Mouse (Mus musculus) kidney, postnatal 0 days (tissue): ENCODE results near the gene Dlgap3. TPM values are rescaled to one million over a fixed set of nuclear protein-coding genes. Genes with fewer than 3 reads are reported as not detected.

Experiments
- ATAC-seq: fragments of 200-750 bp; cut with Nextera tagmentation; replicated peaks from 2 replicates; pipeline ENCODE4 v1.8.0; 2017; ENCODE audit warnings: low read depth, moderate number of reproducible peaks, moderate TSS enrichment, moderate library complexity; ENCODE audit not compliant: low FRiP score
- DNase-seq: peaks from one replicate; pipeline ENCODE4 v3.0.0-alpha.2; 2016; ENCODE audit warnings: low spot score
- H3K27ac ChIP-seq: fragments of 300-500 bp; sonication (generic); 2 replicates; pipeline ENCODE4 v1.5.1; 2014; ENCODE audit warnings: mild to moderate bottlenecking
- H3K27me3 ChIP-seq: fragments of 300-500 bp; sonication (generic); 2 replicates; pipeline ENCODE4 v1.6.1; 2014; ENCODE audit warnings: low read length, mixed read lengths; ENCODE audit not compliant: insufficient read depth
- H3K36me3 ChIP-seq: fragments of 300-500 bp; sonication (generic); 2 replicates; pipeline ENCODE4 v1.6.1; 2014; ENCODE audit warnings: low read length, mixed read lengths; ENCODE audit not compliant: insufficient read depth
- H3K4me1 ChIP-seq: fragments of 300-500 bp; sonication (generic); replicated peaks from 2 replicates; pipeline ENCODE4 v1.6.1; 2014; ENCODE audit warnings: antibody characterized with exemption, low read length, mixed read lengths; ENCODE audit not compliant: insufficient read depth
- H3K4me2 ChIP-seq: fragments of 300-500 bp; sonication (generic); 2 replicates; pipeline ENCODE4 v1.6.1; 2014; ENCODE audit warnings: mild to moderate bottlenecking, low read length, moderate library complexity, mixed read lengths
- H3K4me3 ChIP-seq: fragments of 300-500 bp; sonication (generic); replicated peaks from 2 replicates; pipeline ENCODE4 v1.5.1; 2014; ENCODE audit warnings: low read depth, low read length
- H3K9ac ChIP-seq: fragments of 300-500 bp; sonication (generic); 2 replicates; pipeline ENCODE4 v1.6.1; 2014; ENCODE audit warnings: low read depth, low read length
- H3K9me3 ChIP-seq: fragments of 300-500 bp; sonication (generic); replicated peaks from 2 replicates; pipeline ENCODE4 v1.6.1; 2016; ENCODE audit warnings: low read length, inconsistent platforms, mixed read lengths
- CTCF ChIP-seq: IDR thresholded peaks from 2 replicates; pipeline ENCODE4 v1.5.1; 2016; ENCODE audit warnings: antibody characterized with exemption, low read depth, mild to moderate bottlenecking, moderate library complexity
- WGBS: fragments of 180-500 bp; shearing (Covaris S2); extraction: QIAGEN DNeasy Blood & Tissue Kit; methylation state at CpG from one replicate; pipeline ENCODE4 v1.1.7; 2014; 5-methylcytosine and 5-hydroxymethylcytosine counted together
- polyA plus RNA-seq: library from polyadenylated mRNA; unstranded; fragments of >200 nt; fragmentation: Nextera tagmentation; extraction: Ambion mirVana; gene quantifications from 2 replicates; pipeline ENCODE4 v1.2.1, GENCODE M21; 2015

The Dlgap3 gene
- polyA plus RNA-seq, 1 experiment from 2014 or later, result 0.24 TPM

- Histone ChIP-seq H3K4me2 (no peak overlapping the region), H3K36me3 (no peaks in the 10 kb centered on the region), H3K9me3 (no peaks in the 10 kb centered on the region), H3K4me1 (no peaks in the 10 kb centered on the region), H3K4me3 (no peak overlapping the region), H3K27me3 (no peaks in the 10 kb centered on the region), H3K27ac (no peak overlapping the region), H3K9ac (no peak overlapping the region)
- no peak for ATAC-seq
- WGBS, result 50% methylated on average over 6 of the region's 6 CpGs
- no peak for DNase-seq
- TF ChIP-seq CTCF, result no peak
These were observed 30.5 kb upstream of the Dlgap3 start for GRCm38 (mm10) chr4:127138486-127138885.

- no peak overlapping the region for H3K4me2 ChIP-seq
- no peaks in the 10 kb centered on the region for H3K36me3 ChIP-seq
- H3K9ac ChIP-seq, result no peak overlapping the region
- no peaks in the 10 kb centered on the region for H3K27me3 ChIP-seq
- H3K4me3 ChIP-seq, result no peak overlapping the region
- H3K27ac ChIP-seq, result no peak overlapping the region
- H3K4me1 ChIP-seq, result no peaks in the 10 kb centered on the region
- H3K9me3 ChIP-seq, result no peaks in the 10 kb centered on the region
- 79% methylated on average over 13 of the region's 13 CpGs for WGBS
- ATAC-seq, result no peak
- DNase-seq, result no peak
- TF ChIP-seq CTCF, result no peak
These were observed 19.0 kb upstream of the Dlgap3 start for GRCm38 (mm10) chr4:127150031-127150430.

- no peaks in the 10 kb centered on the region for H3K4me1 ChIP-seq
- DNase-seq (no peak), ATAC-seq (no peak)
- no peak overlapping the region for H3K4me2 ChIP-seq
- H3K27me3 ChIP-seq, result no peaks in the 10 kb centered on the region
- no peak overlapping the region for H3K4me3 ChIP-seq
- TF ChIP-seq CTCF, result no peak
- H3K36me3 ChIP-seq, result no peaks in the 10 kb centered on the region
- H3K27ac ChIP-seq, result no peak overlapping the region
- no peaks in the 10 kb centered on the region for H3K9me3 ChIP-seq
- H3K9ac ChIP-seq, result no peak overlapping the region
- 39% methylated on average over 1 of the region's 1 CpGs for WGBS
These were observed 15.7 kb upstream of the Dlgap3 start for GRCm38 (mm10) chr4:127153345-127153744.

- Histone ChIP-seq H3K9me3 (no peaks in the 10 kb centered on the region), H3K27ac (no peak overlapping the region), H3K36me3 (no peaks in the 10 kb centered on the region), H3K4me2 (no peak overlapping the region), H3K9ac (no peak overlapping the region), H3K27me3 (no peaks in the 10 kb centered on the region), H3K4me3 (no peak overlapping the region), H3K4me1 (no peaks in the 10 kb centered on the region)
- ATAC-seq (no peak), DNase-seq (no peak)
- TF ChIP-seq CTCF, result peak; percentile 16; the same call in 1 of the 2 replicates
- 63% methylated on average over 5 of the region's 5 CpGs for WGBS
These were observed 13.2 kb upstream of the Dlgap3 start for GRCm38 (mm10) chr4:127155757-127156156.

GRCm38 (mm10) chr4:127157746-127158145 is 11.3 kb upstream of the Dlgap3 start:
- ATAC-seq, result no peak
- H3K4me2 ChIP-seq, result no peak overlapping the region
- no peak overlapping the region for H3K9ac ChIP-seq
- H3K36me3 ChIP-seq, result no peaks in the 10 kb centered on the region
- no peaks in the 10 kb centered on the region for H3K27me3 ChIP-seq
- no peaks in the 10 kb centered on the region for H3K9me3 ChIP-seq
- WGBS, result 90% methylated on average over 4 of the region's 4 CpGs
- H3K4me1 ChIP-seq, result no peaks in the 10 kb centered on the region
- no peak for DNase-seq
- TF ChIP-seq CTCF, result no peak
- H3K27ac ChIP-seq, result no peak overlapping the region
- no peak overlapping the region for H3K4me3 ChIP-seq

GRCm38 (mm10) chr4:127163926-127164325 is 5.1 kb upstream of the Dlgap3 start:
- Histone ChIP-seq H3K27me3 (peaks cover 17% of the 10 kb centered on the region; the same call in 1 of the 2 replicates), H3K4me2 (no peak overlapping the region), H3K4me1 (peaks cover 6% of the 10 kb centered on the region), H3K9me3 (no peaks in the 10 kb centered on the region), H3K36me3 (no peaks in the 10 kb centered on the region), H3K9ac (no peak overlapping the region), H3K4me3 (no peak overlapping the region), H3K27ac (no peak overlapping the region)
- ATAC-seq (no peak), DNase-seq (no peak)
- TF ChIP-seq CTCF, result no peak
- 47% methylated on average over 8 of the region's 8 CpGs for WGBS

- H3K27me3 ChIP-seq, result peaks cover 28% of the 10 kb centered on the region
These were observed 1.9 kb upstream of the Dlgap3 start for GRCm38 (mm10) chr4:127167096-127167495.

More at GRCm38 (mm10) chr4:127167096-127167495, 1.9 kb upstream of the Dlgap3 start:
- no peak for TF ChIP-seq CTCF
- Histone ChIP-seq H3K36me3 (no peaks in the 10 kb centered on the region), H3K9ac (no peak overlapping the region), H3K9me3 (no peaks in the 10 kb centered on the region), H3K4me3 (no peak overlapping the region), H3K27ac (no peak overlapping the region), H3K4me1 (peaks cover 11% of the 10 kb centered on the region), H3K4me2 (no peak overlapping the region)
- ATAC-seq, result no peak
- 74% methylated on average over 5 of the region's 5 CpGs for WGBS
- DNase-seq, result no peak
